Mouse (Mus musculus) cerebral cortex, adult 2 months (tissue): ENCODE results near the gene Zfp775.

ENCODE experiments used
- WGBS: fragments of 180-500 bp; shearing (Covaris S2); methylation state at CpG from one replicate; pipeline ENCODE4 v1.1.7; 2018; 5-methylcytosine and 5-hydroxymethylcytosine counted together

The Zfp775 gene

GRCm38 (mm10) chr6:48591221-48591845, 10.5 kb upstream of the Zfp775 start:
- WGBS = 90% methylated on average over 3 of the region's 3 CpGs

- 89% methylated on average over 6 of the region's 6 CpGs for WGBS
Observed at GRCm38 (mm10) chr6:48591871-48592270, 10.0 kb upstream of the Zfp775 start.

GRCm38 (mm10) chr6:48593158-48594042, 8.5 kb upstream of the Zfp775 start, which contains the start of the genes Repin1 and Gm44965:
Gene Repin1 (plus strand): TSS chr6:48593883.
Gene Gm44965 (plus strand): TSS chr6:48593941.
- WGBS = 3% methylated on average over 45 of the region's 45 CpGs

- WGBS = 1% methylated on average over 38 of the region's 41 CpGs
Observed at GRCm38 (mm10) chr6:48594043-48594738, 7.7 kb upstream of the Zfp775 start.

GRCm38 (mm10) chr6:48595278-48595677, 6.6 kb upstream of the Zfp775 start:
- WGBS = 50% methylated on average over 1 of the region's 1 CpGs

- WGBS = 96% methylated on average over 45 of the region's 45 CpGs
Observed at GRCm38 (mm10) chr6:48596545-48597232, 5.2 kb upstream of the Zfp775 start.

- 97% methylated on average over 27 of the region's 27 CpGs for WGBS
Observed at GRCm38 (mm10) chr6:48597233-48597625, 4.6 kb upstream of the Zfp775 start.

GRCm38 (mm10) chr6:48600594-48600993, 1.3 kb upstream of the Zfp775 start:
- WGBS = 95% methylated on average over 1 of the region's 1 CpGs

- under 1% methylated on average over 28 of the region's 28 CpGs for WGBS
Observed at GRCm38 (mm10) chr6:48602080-48602741, 348 bp downstream of the Zfp775 start.

GRCm38 (mm10) chr6:48608124-48608523, 6.3 kb downstream of the Zfp775 start:
- WGBS = 89% methylated on average over 2 of the region's 2 CpGs

- WGBS = 77% methylated on average over 7 of the region's 7 CpGs
Observed at GRCm38 (mm10) chr6:48609512-48609911, 7.6 kb downstream of the Zfp775 start.

- 82% methylated on average over 3 of the region's 3 CpGs for WGBS
Observed at GRCm38 (mm10) chr6:48610657-48611056, 8.8 kb downstream of the Zfp775 start.

GRCm38 (mm10) chr6:48613464-48613863, 11.6 kb downstream of the Zfp775 start:
- 96% methylated on average over 4 of the region's 4 CpGs for WGBS

GRCm38 (mm10) chr6:48614756-48615155, 12.9 kb downstream of the Zfp775 start:
- 96% methylated on average over 5 of the region's 5 CpGs for WGBS

GRCm38 (mm10) chr6:48620031-48620430, 18.2 kb downstream of the Zfp775 start:
- WGBS = 96% methylated on average over 30 of the region's 30 CpGs

- 92% methylated on average over 8 of the region's 8 CpGs for WGBS
Observed at GRCm38 (mm10) chr6:48622186-48622843, 20.5 kb downstream of the Zfp775 start.

GRCm38 (mm10) chr6:48623460-48623859, 21.6 kb downstream of the Zfp775 start:
- WGBS = 60% methylated on average over 1 of the region's 1 CpGs

- 42% methylated on average over 8 of the region's 8 CpGs for WGBS
Observed at GRCm38 (mm10) chr6:48626464-48626863, 24.6 kb downstream of the Zfp775 start, which contains the start of gene AI854703. Gene AI854703 (plus strand): TSS chr6:48626764.

- 2% methylated on average over 32 of the region's 32 CpGs for WGBS
Observed at GRCm38 (mm10) chr6:48626984-48627383, 25.1 kb downstream of the Zfp775 start.

- 2% methylated on average over 7 of the region's 7 CpGs for WGBS
Observed at GRCm38 (mm10) chr6:48627511-48627924, 25.7 kb downstream of the Zfp775 start.
